Mouse (Mus musculus): ENCODE results near the gene Nr1h2.

DNA sequence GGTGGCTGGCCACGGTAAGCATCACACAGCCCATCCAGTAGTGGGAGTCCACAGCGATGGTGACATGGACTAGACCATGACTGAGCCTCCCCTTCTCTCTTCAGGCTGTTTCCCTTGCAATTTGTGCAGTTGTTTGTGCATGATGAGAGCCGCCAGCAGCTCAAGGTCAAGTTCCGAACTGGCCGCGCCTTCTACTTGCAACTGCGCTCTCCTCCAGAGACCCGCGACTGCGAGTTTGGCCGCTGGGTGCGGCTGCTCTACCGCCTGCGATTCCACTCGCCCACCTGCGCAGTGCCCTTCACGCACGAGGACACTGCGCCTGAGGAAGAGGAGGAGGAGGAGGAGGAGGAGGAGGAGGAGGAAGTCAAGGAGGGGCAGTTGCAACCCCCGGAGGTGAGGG is 53.7 kb downstream of the Nr1h2 start:
- TF ChIP-seq TAL1 (IDR thresholded peaks at IDR 0.05; ENCODE audit: low read length) (no peak), GATA1 (IDR thresholded peaks at IDR 0.05; ENCODE audit: low read length) (no peak)

Measured in erythroblast, embryonic 14.5 days (primary cell).